Mouse (Mus musculus): ENCODE data around the gene 1500009L16Rik. TPM values are rescaled to one million over a fixed set of nuclear protein-coding genes. Genes with fewer than 3 reads are reported as not detected.

The 1500009L16Rik gene
- polyA plus RNA-seq, 1 experiment: 28.7 TPM

DNA sequence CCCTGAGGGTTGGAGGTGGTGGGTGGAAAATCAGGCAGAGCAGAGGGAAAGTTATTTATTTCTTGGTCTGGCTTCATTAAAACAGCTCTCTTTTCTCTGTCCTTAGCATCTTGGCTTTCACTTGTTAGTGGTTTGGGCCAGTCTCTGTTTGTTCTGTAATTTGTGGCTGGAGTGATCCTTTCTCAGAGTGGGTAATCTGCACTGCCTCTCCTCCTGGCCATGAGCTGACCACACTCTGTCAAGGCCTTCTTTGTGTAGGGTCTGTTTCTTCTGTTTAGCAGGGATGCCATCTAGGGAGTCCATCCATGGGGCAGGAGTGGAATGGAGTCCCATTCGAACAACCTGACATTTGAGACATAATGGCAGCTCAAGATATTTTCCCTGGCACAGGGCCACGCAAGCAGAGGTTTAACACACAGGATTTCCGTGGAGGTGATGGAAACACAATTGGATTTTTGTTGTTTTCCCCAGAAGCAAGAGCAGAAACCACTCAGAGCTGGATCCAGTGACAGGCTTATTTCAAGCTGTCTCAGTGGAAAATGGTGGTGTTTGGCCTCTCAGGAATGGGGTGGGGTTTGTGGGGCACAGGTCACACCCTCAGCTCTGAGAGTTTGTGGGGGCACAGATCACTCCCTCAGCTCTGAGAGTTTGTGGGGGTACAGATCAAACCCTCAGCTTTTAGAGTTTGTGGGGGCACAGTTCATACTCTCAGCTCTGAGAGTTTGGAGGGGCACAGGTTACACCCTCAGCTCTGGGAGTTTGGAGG, 63.1 kb downstream of the 1500009L16Rik start:
- Histone ChIP-seq H3K27ac (ENCODE audit: insufficient read depth, low read length) (no peak overlapping the region), H3K4me1 (ENCODE audit: control insufficient read depth, insufficient read depth, low read length) (peaks cover 2% of the 10 kb centered on the region; the same call in 1 of the 2 replicates), H3K4me3 (ENCODE audit: insufficient read depth, low read length) (no peak overlapping the region)
- TF ChIP-seq CTCF (IDR thresholded peaks at IDR 0.05; ENCODE audit: extremely low read depth, insufficient read depth, low read length): no peak
- TF ChIP-seq POLR2A (IDR thresholded peaks at IDR 0.05; ENCODE audit: extremely low read depth, insufficient read depth, low read length): no peak

DNA sequence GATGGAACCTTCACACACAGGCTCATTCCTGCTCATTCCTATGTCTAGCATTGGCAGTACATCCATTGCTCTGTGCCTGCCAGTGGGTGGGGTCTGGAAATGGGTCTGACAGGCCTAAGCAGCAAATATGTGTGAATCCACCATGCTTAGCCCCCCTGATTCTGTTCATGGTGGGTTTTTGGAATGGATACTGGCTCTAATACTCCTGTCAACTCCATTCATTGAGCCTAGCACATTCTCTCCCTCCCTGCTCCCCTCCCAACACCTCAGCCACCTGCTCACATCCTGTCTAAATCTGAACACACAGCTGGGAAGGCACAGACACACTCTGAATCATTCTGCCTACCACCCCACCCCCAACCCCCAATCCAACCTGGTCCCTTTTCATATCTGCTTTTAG, 72.4 kb downstream of the 1500009L16Rik start:
- no peak overlapping the region for H3K27ac ChIP-seq (ENCODE audit: insufficient read depth, low read length)
- no peaks in the 10 kb centered on the region for H3K4me1 ChIP-seq (ENCODE audit: control insufficient read depth, insufficient read depth, low read length)
- no peak for TF ChIP-seq CTCF (IDR thresholded peaks at IDR 0.05; ENCODE audit: extremely low read depth, insufficient read depth, low read length)
- no peak for TF ChIP-seq POLR2A (IDR thresholded peaks at IDR 0.05; ENCODE audit: extremely low read depth, insufficient read depth, low read length)
- no peak overlapping the region for H3K4me3 ChIP-seq (ENCODE audit: insufficient read depth, low read length)

DNA sequence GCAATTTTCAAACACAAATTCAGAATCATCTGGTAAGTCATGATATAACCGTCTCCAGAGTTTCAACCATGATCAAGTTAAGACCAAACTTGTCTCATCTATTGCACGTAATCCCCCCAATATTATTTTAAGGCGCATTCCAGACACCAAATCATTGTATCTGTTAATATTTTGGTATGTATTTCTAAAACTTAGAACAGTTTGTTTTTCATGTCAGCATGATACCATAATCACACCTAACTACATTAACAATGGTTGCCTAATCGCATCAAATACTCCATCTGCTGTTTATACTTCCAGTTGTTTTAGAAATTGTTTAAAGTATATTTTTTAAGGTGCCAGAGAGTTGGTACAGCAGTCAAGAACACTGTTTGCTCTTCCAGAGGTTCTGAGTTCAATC, 72.8 kb downstream of the 1500009L16Rik start:
- Histone ChIP-seq H3K4me3 (ENCODE audit: insufficient read depth, low read length) (no peak overlapping the region), H3K27ac (ENCODE audit: insufficient read depth, low read length) (no peak overlapping the region), H3K4me1 (ENCODE audit: control insufficient read depth, insufficient read depth, low read length) (no peaks in the 10 kb centered on the region)
- TF ChIP-seq CTCF (IDR thresholded peaks at IDR 0.05; ENCODE audit: extremely low read depth, insufficient read depth, low read length) (no peak), POLR2A (IDR thresholded peaks at IDR 0.05; ENCODE audit: extremely low read depth, insufficient read depth, low read length) (no peak)

DNA sequence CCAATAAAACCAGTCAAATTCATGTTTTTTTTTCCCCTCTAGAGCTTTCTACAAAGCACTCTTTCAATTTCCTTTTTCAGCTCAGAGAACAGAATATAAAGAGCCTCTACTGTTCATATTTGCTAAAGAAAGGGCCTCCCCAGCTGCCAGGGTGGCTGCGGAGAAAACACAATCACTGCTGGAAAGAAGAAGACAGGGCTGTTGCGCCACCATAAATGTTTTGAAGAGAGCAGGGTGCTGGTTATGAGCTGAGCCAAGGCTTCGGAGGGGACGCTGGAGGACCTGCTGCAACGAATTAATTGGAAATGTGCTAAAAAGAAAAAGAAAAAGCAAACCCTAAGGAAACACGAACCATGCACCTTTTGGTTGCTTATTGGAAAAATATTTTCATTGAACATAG, 81.4 kb downstream of the 1500009L16Rik start:
- Histone ChIP-seq H3K4me3 (ENCODE audit: insufficient read depth, low read length) (no peak overlapping the region), H3K4me1 (ENCODE audit: control insufficient read depth, insufficient read depth, low read length) (no peaks in the 10 kb centered on the region), H3K27ac (ENCODE audit: insufficient read depth, low read length) (no peak overlapping the region)
- TF ChIP-seq POLR2A (IDR thresholded peaks at IDR 0.05; ENCODE audit: extremely low read depth, insufficient read depth, low read length) (no peak), CTCF (IDR thresholded peaks at IDR 0.05; ENCODE audit: extremely low read depth, insufficient read depth, low read length) (no peak)

DNA sequence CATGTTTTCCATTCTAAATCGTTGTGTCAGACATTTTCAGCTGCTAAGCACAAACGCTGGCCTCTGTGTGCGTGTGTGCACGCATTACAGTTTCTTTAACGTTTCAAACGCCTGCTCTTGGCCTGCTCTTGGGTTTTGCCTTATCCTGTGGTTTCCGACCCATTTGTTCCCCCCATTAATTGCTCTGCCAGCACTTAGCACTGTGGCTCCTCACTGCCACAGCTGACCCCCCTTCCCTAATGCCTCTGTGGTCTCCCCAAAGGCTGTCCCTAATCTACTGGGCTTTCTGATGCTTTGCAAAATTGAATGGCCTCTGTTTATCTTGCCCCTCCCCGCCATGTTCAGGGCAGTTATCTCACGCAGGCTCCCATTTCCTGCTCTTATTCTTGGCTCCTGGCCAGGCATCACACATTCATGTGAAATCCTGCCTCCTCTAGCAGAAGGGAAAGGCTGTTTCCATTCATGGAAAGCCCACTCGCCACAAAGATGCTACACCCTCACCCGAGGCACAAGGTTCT, 82.6 kb downstream of the 1500009L16Rik start:
- Histone ChIP-seq H3K4me1 (ENCODE audit: control insufficient read depth, insufficient read depth, low read length) (no peaks in the 10 kb centered on the region), H3K27ac (ENCODE audit: insufficient read depth, low read length) (no peak overlapping the region), H3K4me3 (ENCODE audit: insufficient read depth, low read length) (no peak overlapping the region)
- TF ChIP-seq POLR2A (IDR thresholded peaks at IDR 0.05; ENCODE audit: extremely low read depth, insufficient read depth, low read length) (no peak), CTCF (IDR thresholded peaks at IDR 0.05; ENCODE audit: extremely low read depth, insufficient read depth, low read length) (no peak)

DNA sequence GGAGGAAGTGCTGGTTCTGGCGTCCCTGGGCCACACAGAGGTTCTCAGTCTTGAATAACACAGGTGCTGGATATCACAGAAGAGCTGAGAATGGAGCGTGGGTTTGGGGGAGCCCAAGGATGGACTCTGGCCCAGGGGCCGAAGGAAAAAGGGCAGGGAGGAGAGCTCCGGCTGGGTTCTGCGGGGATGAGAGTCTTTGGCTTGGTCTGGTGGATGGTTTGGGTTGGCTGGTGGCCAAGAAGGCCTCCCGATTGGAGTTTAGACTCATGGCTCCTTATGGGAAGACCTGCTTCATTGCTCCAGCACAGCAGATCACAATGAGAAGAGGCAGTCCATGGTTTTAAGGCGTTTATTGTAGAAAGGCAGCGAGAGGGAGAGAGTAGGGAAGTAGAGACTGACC, 84.6 kb downstream of the 1500009L16Rik start:
- H3K27ac ChIP-seq (ENCODE audit: insufficient read depth, low read length): no peak overlapping the region
- H3K4me3 ChIP-seq (ENCODE audit: insufficient read depth, low read length): no peak overlapping the region
- no peak for TF ChIP-seq CTCF (IDR thresholded peaks at IDR 0.05; ENCODE audit: extremely low read depth, insufficient read depth, low read length)
- no peak for TF ChIP-seq POLR2A (IDR thresholded peaks at IDR 0.05; ENCODE audit: extremely low read depth, insufficient read depth, low read length)
- no peaks in the 10 kb centered on the region for H3K4me1 ChIP-seq (ENCODE audit: control insufficient read depth, insufficient read depth, low read length)

Other genes with a start within 250 kb of the 1500009L16Rik start
- gene Aldh1l2, start 188.7 kb upstream of the 1500009L16Rik start, polyA plus RNA-seq (2012; rRNA removed): 1.8 and 2.0 TPM in 2 replicates
- gene Washc4, start 179.1 kb upstream of the 1500009L16Rik start, polyA plus RNA-seq (2012; rRNA removed): 11.8 and 12.9 TPM in 2 replicates
- gene Appl2, start 74.1 kb upstream of the 1500009L16Rik start, polyA plus RNA-seq (2012; rRNA removed): 67.6 and 73.8 TPM in 2 replicates

Data from cortical plate, adult 2 months (tissue).